7 mouse cellular contexts compared by ENCODE assay signal in genomic region chr19:9899780-9900146, GRCm38 (mm10). TPM values are rescaled to one million over a fixed set of nuclear protein-coding genes. Genes with fewer than 3 reads are reported as not detected.
DNase-seq lines count a peak whose midpoint lies in the region; ATAC-seq lines count a peak whose summit lies in the region.

No protein-coding gene starts in this region.

- 8% methylated on average over 10 of the region's 10 CpGs for WGBS in neural tube, embryonic 11.5 days
- 11% methylated on average over 10 of the region's 10 CpGs for WGBS in forebrain, embryonic 10.5 days
- WGBS in liver, embryonic 11.5 days, result 9% methylated on average over 10 of the region's 10 CpGs
- 9% methylated on average over 10 of the region's 10 CpGs for WGBS in stomach, embryonic 16.5 days

- H3K4me2 ChIP-seq in neural tube, embryonic 11.5 days (ENCODE audit: low read depth), result peak overlapping the region; percentile 48
- peak overlapping the region; percentile 85 for H3K4me2 ChIP-seq in liver, embryonic 11.5 days
- H3K4me2 ChIP-seq in stomach, embryonic 16.5 days (ENCODE audit: low read depth, low read length), result peak overlapping the region; percentile 65

- no peaks in the 10 kb centered on the region for H3K9me3 ChIP-seq in neural tube, embryonic 11.5 days (ENCODE audit: control insufficient read depth, low read length)
- no peaks in the 10 kb centered on the region; the same call in 1 of the 2 replicates for H3K9me3 ChIP-seq in forebrain, embryonic 10.5 days
- no peaks in the 10 kb centered on the region for H3K9me3 ChIP-seq in liver, embryonic 11.5 days (ENCODE audit: control insufficient read depth, low read length)
- H3K9me3 ChIP-seq in stomach, embryonic 16.5 days (replicated peaks; ENCODE audit: control insufficient read depth, low read length), result no peaks in the 10 kb centered on the region

- H3K4me1 ChIP-seq in neural tube, embryonic 11.5 days (ENCODE audit: control insufficient read depth, insufficient read depth, low read length), result peaks cover 16% of the 10 kb centered on the region
- peaks cover 37% of the 10 kb centered on the region for H3K4me1 ChIP-seq in forebrain, embryonic 10.5 days
- H3K4me1 ChIP-seq in liver, embryonic 11.5 days (replicated peaks; ENCODE audit: control insufficient read depth, insufficient read depth, low read length), result peaks cover 31% of the 10 kb centered on the region
- peaks cover 21% of the 10 kb centered on the region for H3K4me1 ChIP-seq in stomach, embryonic 16.5 days (ENCODE audit: control insufficient read depth, insufficient read depth, low read length)

- DNase-seq in neural tube, embryonic 11.5 days (ENCODE audit: low spot score), result no peak
- no peak for DNase-seq in neural tube, embryonic 10.5 days (ENCODE audit: extremely low spot score, low spot score)
- no peak for DNase-seq in forebrain, embryonic 10.5 days (ENCODE audit: extremely low spot score, low spot score)
- no peak for DNase-seq in liver, embryonic 11.5 days (ENCODE audit: low spot score)
- no peak for DNase-seq in thymus, postnatal 36 days
- no peak for DNase-seq in adrenal gland, postnatal 14 days

- peak overlapping the region; percentile 56 for H3K9ac ChIP-seq in neural tube, embryonic 11.5 days (ENCODE audit: low read length)
- H3K9ac ChIP-seq in liver, embryonic 11.5 days (ENCODE audit: low read depth, low read length), result peak overlapping the region; percentile 73
- peak overlapping the region; percentile 68 for H3K9ac ChIP-seq in stomach, embryonic 16.5 days (ENCODE audit: low read length)

- H3K4me3 ChIP-seq in neural tube, embryonic 11.5 days (ENCODE audit: low read depth, low read length), result peak overlapping the region; percentile 91
- peak overlapping the region; percentile 76 for H3K4me3 ChIP-seq in forebrain, embryonic 10.5 days
- peak overlapping the region; percentile 97 for H3K4me3 ChIP-seq in liver, embryonic 11.5 days (ENCODE audit: low read depth, low read length)
- peak overlapping the region; percentile 79 for H3K4me3 ChIP-seq in stomach, embryonic 16.5 days (replicated peaks; ENCODE audit: low read length)

- no peaks in the 10 kb centered on the region for H3K36me3 ChIP-seq in neural tube, embryonic 11.5 days (ENCODE audit: control insufficient read depth, insufficient read depth, low read length)
- H3K36me3 ChIP-seq in forebrain, embryonic 10.5 days (replicated peaks), result peaks cover 27% of the 10 kb centered on the region
- peaks cover 5% of the 10 kb centered on the region for H3K36me3 ChIP-seq in liver, embryonic 11.5 days (ENCODE audit: control insufficient read depth, insufficient read depth, low read length)
- H3K36me3 ChIP-seq in stomach, embryonic 16.5 days (ENCODE audit: control insufficient read depth, insufficient read depth, low read length), result peaks cover 5% of the 10 kb centered on the region; the same call in 1 of the 2 replicates

- no peaks in the 10 kb centered on the region for H3K27me3 ChIP-seq in neural tube, embryonic 11.5 days (ENCODE audit: control insufficient read depth, insufficient read depth, low read length)
- no peaks in the 10 kb centered on the region for H3K27me3 ChIP-seq in forebrain, embryonic 10.5 days (ENCODE audit: poor library complexity, severe bottlenecking)
- H3K27me3 ChIP-seq in liver, embryonic 11.5 days (replicated peaks; ENCODE audit: control insufficient read depth, insufficient read depth, low read length), result no peaks in the 10 kb centered on the region
- no peaks in the 10 kb centered on the region for H3K27me3 ChIP-seq in stomach, embryonic 16.5 days (ENCODE audit: control insufficient read depth, insufficient read depth, low read length)

- H3K27ac ChIP-seq in neural tube, embryonic 11.5 days (ENCODE audit: low read depth, low read length), result peak overlapping the region; percentile 24; the same call in 1 of the 2 replicates
- peak overlapping the region; percentile 96 for H3K27ac ChIP-seq in forebrain, embryonic 10.5 days
- H3K27ac ChIP-seq in liver, embryonic 11.5 days (ENCODE audit: low read depth, low read length), result peak overlapping the region; percentile 94
- peak overlapping the region; percentile 93 for H3K27ac ChIP-seq in stomach, embryonic 16.5 days (ENCODE audit: low read length)

- ATAC-seq in neural tube, embryonic 11.5 days (ENCODE audit: insufficient read depth, low FRiP score, low TSS enrichment), result peak; percentile 77
- ATAC-seq in liver, embryonic 11.5 days (replicated peaks; ENCODE audit: low FRiP score), result peak; percentile 61
- peak; percentile 58; the same call in 1 of the 2 replicates for ATAC-seq in stomach, embryonic 16.5 days (ENCODE audit: insufficient read depth, low FRiP score)

RNA-seq across cellular contexts. Expression of gene Incenp, which starts 0.4 kb away (rescaled TPM):
- polyA plus RNA-seq in neural tube, embryonic 11.5 days (2014; fragmentation: Nextera tagmentation; extraction: Ambion mirVana), result 91.8 and 103 TPM in 2 replicates
- 169 and 178 TPM in 2 replicates for polyA plus RNA-seq in forebrain, embryonic 10.5 days (2016; fragmentation: Nextera tagmentation; extraction: Ambion mirVana)
- polyA plus RNA-seq in liver, embryonic 11.5 days (2014; fragmentation: Nextera tagmentation; extraction: Ambion mirVana), result 116 and 118 TPM in 2 replicates
- 61.4 and 73.6 TPM in 2 replicates for polyA plus RNA-seq in stomach, embryonic 16.5 days (2015; fragmentation: Nextera tagmentation; extraction: Ambion mirVana)
- total RNA-seq in adrenal gland, postnatal 14 days (2021), result 25.3 and 29.3 TPM in 2 replicates

RNA-seq across cellular contexts. Expression of gene Scgb2a2, which starts 52.4 kb away (rescaled TPM):
- polyA plus RNA-seq in neural tube, embryonic 11.5 days (2014; fragmentation: Nextera tagmentation; extraction: Ambion mirVana), result not detected in 2 replicates
- polyA plus RNA-seq in forebrain, embryonic 10.5 days (2016; fragmentation: Nextera tagmentation; extraction: Ambion mirVana), result not detected in 2 replicates
- not detected in 2 replicates for polyA plus RNA-seq in liver, embryonic 11.5 days (2014; fragmentation: Nextera tagmentation; extraction: Ambion mirVana)
- not detected in 2 replicates for polyA plus RNA-seq in stomach, embryonic 16.5 days (2015; fragmentation: Nextera tagmentation; extraction: Ambion mirVana)
- total RNA-seq in adrenal gland, postnatal 14 days (2021), result not detected in 2 replicates

Comparison
In these comparisons a context has a peak if more than half of its experiments do, and no peak if none do; other contexts are left out.
1. H3K27ac ChIP-seq: peak in every context shown above with its lines; median percentile 96 in forebrain, embryonic 10.5 days; 94 in liver, embryonic 11.5 days; 93 in stomach, embryonic 16.5 days; 24 in neural tube, embryonic 11.5 days.